Mouse (Mus musculus) common myeloid progenitor, adult 5-6 weeks (primary cell): Measurements from ENCODE around the gene Plscr1. TPM values are rescaled to one million over a fixed set of nuclear protein-coding genes. Genes with fewer than 3 reads are reported as not detected.
A peak's percentile ranks its signal among the peaks of the same experiment; 100 is the strongest.

Experiments
- ATAC-seq: replicated peaks from 2 replicates; pipeline ENCODE4 v1.8.0; 2016; ENCODE audit warnings: low read depth, mild to moderate bottlenecking, moderate TSS enrichment, inconsistent platforms; ENCODE audit not compliant: poor library complexity, severe bottlenecking
- total RNA-seq: library from RNA; stranded (forward); fragments of 200-1000, 187-1606 nt; gene quantifications from 2 replicates; pipeline ENCODE4 v1.2.3, GENCODE M21; 2017

Plscr1 gene
- total RNA-seq, 1 experiment from 2014 or later, result 68.7 TPM

DNA sequence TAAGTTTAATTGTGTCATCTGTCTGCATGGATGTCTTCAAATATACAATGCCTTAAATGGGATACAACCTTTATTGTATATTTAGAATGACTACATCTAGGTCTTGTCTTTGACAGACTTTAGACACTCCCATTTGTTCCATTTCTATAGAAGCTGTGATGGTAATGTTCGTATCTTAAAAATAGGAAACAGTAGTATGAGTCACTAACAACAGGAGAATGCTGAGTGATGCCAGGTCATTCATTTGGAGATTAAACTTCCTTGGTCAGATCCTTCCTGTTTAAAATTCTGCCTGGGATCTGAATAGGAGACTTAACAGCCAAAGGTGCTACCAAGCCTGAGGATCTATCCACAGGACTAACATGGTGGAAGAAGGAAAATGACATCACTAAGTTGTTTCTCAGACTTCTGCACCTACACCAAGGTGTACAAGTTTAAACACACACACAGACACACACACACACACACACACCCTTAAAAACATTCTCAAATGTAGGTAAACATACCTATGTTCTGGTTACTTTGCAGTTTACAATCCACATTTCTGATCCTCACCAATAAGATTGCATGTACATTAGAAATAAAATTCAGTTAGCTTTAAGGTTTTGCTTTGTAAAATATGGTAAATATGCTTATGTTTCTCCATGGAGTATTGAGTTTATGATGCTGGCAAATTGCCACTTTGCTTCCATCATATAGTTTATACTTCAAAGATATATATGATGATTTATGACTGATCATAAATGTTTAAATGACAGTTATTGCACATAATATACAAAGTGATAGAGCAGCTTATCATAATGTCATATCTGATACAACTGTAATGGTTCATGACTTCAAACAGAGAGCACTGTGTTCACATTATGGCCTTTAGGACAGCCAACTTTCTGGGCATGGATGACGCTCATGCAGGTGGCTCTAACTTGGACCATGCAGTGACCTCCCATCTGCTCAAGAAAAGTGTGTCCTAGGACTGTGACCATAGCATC, 44.3 kb downstream of the Plscr1 start:
- no peak for ATAC-seq

DNA sequence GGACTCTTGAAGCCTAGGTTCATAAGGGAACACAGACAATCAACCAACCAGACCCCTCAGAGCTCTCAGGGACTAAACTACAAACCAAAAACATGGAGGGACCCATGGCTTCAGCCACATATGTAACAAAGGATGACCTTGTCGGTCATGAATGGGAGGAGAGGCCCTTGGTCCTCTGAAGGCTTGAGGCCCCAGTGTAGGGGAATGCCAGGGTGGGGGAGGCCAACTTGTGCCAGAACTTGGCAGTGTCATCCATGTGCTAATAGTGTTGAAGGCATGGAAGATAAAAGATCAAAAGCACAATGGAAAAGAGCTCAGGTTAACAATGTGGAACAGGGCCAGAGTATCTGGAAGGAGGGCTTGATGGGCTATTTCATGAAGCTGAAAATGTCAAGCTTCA, 48.7 kb downstream of the Plscr1 start:
- ATAC-seq, result no peak

GRCm38 (mm10) chr9:92301213-92301612, 51.7 kb downstream of the Plscr1 start:
- ATAC-seq, result 0 out of 2 replicates have a peak, but pooled peaks have one; percentile 29

DNA sequence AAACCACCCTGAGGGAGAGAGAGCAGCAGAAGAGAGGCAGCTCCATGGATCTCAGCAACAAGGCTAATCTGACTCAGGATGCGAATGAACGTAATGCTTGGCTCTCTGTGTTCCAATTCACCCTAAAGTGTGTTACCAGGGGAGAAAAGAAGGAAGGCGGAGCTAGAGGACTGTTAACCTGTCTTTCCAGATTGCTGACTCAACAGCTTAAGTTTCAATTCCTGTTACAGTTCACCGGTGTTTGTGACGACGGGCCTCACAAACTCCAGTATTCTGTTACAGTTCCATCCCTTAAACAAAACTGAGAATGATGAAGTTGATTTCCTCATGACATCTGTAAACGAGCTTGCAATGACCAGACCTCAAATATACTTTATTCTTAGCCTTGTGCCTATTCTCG, 55.5 kb downstream of the Plscr1 start:
- ATAC-seq, result 0 out of 2 replicates have a peak, but pooled peaks have one; percentile 34

DNA sequence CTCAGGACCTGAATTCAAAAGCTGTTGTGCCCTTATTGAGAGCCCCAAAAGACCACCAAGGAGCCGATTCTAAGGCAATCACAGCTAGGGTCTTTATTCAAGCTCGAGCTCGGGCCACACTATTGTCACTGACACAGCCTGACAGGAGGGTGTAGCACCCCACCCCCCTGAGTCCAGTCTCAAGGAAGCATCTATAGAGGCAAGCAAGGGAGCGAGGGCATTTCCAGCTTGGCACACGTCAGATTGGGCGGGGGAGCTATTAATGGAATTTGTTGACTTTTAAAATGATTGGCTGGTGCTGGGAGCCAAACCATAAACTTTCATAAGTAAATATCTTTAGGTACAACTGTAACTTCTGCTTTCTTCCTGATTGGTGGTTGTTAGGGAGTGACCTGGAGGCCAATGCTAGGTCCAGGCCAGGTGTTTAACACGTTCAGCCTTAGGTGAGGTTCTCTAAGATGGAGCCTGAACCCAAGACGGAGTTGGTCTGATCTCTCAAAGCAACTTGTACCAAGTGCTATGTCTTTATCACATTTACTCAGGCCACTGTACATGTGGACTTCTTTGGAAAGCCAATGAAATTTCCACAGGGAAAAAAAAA, 56.2 kb downstream of the Plscr1 start:
- ATAC-seq, result no peak

DNA sequence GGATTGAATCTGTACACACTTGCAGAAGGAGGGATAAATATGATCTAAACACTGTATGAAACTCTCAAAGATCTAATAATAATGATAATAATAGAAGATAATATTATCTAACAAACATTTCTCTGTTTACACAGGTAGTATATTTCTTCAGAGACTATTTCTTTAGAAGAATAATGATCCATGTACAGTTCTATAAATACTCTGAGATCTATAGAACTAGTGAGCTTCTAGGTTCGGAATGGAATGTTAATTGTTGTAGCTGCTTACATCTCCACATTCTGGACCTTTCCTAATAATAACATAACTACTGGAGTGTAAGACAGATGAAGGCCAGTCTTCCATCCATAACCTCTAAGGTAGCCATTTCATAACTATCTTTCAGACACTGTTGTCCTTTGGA, 59.5 kb downstream of the Plscr1 start, which contains the start of gene 1700057G04Rik:
TSS of gene 1700057G04Rik (plus strand) at position 301 of the 400 bp plus-strand sequence.
- ATAC-seq, result no peak

- no peak for ATAC-seq
Observed at GRCm38 (mm10) chr9:92316791-92317190, 67.2 kb downstream of the Plscr1 start.

Other genes with a start within 250 kb of the Plscr1 start
- gene Plscr5, start 56.8 kb upstream of the Plscr1 start, total RNA-seq, result not detected in 2 replicates
- 0.78 TPM in 1 of 2 replicates, not detected in the other for gene Plscr2, start 25.9 kb downstream of the Plscr1 start, total RNA-seq
- not detected in 2 replicates for gene 1700057G04Rik, start 59.6 kb downstream of the Plscr1 start, total RNA-seq
- 1.2 and 2.8 TPM in 2 replicates for gene Plscr4, start 207.6 kb downstream of the Plscr1 start, total RNA-seq